Mouse (Mus musculus): ENCODE results near the gene Paqr8.
A peak's percentile ranks its signal among the peaks of the same experiment; 100 is the strongest.

The Paqr8 gene

DNA sequence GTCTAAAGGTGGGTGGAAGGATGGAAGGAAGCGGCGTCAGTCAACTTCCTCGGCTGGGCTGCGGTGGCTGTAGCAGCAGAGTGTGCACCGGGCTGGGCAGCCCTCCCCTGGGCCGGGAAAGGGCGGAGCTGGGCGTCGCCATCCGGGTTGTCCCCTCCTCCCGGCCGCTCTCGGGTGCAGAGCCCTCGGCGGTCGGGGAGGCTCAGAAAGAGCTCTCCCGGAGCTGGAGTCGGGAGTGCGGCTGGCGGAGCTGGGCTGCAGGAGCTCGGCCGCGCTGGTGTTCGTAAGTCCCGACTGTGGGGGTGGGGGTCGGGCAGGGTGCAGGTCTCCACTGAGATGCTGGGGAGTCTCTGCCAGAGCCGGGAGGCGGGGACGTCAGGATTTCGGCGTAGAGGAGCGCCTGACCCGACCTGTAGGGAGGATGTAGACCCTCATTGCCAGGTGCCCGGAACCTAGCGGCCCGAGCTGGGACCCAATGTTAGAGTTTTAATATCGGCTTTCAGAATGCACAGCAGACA is at the start of gene Paqr8:
Gene Paqr8, plus strand, starts transcription at position 203 of the 518 bp plus-strand sequence.
- DNase-seq (ENCODE audit: low spot score): peak; percentile 83

DNA sequence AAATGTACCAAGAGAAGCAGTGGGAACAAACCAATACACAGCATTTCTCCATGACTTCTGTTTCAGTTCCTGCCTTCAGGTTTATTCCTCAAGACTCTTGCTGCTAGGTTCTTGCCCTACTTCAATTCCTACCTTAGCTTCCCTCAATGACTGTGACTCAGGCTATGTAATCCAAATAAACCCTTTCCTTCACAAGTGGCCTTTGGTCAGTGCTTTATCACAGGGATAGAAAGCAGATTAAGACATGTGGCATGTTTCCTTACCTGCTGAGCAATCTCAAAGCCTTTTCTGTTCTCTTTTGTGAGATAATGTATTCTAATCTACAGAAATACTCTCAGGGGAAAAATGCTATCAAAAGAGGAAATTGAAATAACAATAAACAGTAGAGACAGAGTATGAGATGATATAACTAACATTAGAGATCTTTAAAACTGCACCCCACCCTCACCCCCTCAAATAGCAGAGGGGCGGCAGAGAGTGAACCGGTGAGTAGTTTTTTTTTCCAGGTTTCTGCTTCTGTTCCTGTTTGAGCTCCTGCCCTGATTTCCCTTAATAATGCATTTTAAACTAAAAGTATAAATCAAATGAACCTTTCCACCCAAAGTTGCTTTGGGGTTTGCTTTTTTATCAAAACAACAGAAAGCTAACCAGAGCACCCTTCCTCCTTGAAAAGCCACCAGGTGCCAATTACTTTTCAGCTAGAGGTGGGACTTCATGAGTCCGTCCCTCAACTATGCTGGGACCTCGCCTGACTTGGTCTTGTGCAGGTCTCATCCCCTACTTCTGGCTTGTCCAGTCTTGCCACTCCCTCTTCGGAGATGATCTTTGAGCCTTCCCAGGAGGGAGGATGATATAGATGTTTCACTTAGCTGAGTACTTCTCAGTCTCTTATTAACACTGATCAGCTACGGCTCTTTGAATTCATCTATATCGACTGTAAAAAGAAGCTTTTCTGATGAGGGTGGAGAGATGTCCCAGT is 33.2 kb upstream of the Paqr8 start:
- DNase-seq (ENCODE audit: low spot score): no peak

DNA sequence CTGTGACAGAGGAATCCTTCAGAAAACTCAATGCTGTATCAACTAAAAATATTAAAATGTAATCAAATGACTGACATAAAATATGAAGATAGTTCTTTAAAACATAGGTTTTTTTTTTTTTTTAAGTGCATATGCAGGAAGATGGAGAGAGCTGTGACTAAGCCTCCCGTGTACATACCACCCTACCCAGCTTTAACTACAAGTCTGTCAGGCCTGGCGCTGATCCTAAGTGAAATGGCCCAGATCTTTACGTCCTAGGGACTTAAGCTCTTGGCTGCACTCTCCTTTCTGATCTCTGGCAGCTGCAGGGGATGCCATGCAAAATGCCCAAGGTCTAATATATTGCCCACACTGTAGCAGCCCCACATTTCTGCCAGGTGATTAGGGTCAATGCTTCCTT is 29.6 kb upstream of the Paqr8 start:
- no peak for DNase-seq (ENCODE audit: low spot score)

DNA sequence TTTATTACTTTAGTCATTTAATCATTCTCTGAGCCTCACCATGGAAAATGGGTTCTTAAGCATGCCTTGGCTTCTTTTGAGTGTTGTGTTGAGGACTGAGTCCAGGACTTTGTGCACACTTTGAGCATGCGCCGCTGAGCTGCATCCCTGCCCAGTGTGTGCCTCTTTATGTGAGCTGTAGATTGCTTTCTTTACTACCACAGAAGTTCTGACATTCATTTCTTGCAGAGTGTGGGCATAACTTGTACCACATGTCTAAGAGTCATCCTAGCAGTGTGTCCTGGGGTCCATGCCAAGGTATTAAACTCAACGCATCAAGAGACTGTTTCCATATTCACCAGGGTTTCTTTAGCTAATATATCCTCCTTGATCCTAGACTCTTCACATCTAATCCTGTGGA is 28.5 kb upstream of the Paqr8 start:
- no peak for DNase-seq (ENCODE audit: low spot score)

DNA sequence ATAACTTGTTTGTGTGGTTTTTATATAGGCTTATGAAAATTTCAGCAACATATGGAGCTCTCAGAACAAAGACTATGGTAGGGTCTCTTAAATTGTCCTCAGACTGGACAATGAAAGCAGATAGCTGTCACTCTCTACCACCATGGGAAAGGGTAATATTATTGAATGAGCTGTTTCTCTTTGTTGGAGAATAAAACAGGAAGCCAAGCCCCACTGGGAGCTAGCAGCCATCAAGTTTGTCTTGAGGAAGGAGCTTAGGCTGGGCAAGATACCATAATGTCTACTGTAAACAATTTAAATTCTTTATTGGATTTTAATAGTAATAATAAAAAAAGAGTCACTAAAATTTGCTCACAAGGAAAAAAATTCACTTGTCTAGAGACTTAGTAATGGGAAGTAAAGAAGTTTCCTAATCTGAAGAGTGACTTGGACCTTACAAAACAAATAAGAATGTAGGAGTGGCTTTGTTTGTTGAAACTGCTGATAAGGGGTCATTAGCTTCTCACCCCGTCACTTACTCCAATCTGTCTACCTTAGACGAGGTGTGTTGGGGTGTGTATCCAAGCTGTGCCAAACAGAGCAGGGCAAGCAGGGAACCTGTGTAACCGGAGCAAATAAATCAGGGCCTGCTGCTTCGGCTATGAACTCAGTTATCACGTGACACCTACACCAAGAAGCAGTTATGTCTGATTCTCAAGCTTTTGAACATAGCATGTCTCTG is 26.8 kb upstream of the Paqr8 start:
- DNase-seq (ENCODE audit: low spot score): peak; percentile 35

DNA sequence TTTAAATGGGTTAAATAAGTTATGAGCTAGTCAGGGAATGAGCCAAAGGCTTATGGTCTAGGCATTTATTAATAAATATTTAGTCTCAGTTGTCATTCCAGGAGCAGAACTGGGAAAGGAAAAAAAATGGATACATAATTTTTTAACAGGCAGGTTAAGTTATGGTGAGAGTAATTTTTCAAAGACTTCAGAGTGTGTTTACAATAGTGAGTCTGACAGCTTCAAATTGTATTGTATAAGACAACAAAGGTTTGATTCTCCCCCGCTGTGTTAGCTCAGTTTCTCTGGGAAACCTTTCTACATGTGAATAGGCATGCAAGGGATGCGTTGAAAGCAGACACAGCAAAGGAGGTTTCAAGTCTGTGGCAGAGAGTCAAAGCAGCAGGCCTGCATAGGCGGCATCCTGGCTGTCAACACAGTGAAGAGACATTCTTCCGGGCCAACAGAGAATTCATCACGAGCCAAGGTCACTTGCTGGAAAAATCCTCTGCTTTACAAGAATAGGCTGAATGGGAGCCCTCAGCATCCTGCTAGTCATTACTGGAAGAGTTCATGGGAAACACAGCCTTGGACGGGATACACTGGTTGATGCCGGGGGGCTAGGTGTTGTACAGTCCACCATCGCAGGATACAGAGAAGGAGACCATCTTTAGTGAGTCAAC is 23.0 kb upstream of the Paqr8 start:
- DNase-seq (ENCODE audit: low spot score): no peak

DNA sequence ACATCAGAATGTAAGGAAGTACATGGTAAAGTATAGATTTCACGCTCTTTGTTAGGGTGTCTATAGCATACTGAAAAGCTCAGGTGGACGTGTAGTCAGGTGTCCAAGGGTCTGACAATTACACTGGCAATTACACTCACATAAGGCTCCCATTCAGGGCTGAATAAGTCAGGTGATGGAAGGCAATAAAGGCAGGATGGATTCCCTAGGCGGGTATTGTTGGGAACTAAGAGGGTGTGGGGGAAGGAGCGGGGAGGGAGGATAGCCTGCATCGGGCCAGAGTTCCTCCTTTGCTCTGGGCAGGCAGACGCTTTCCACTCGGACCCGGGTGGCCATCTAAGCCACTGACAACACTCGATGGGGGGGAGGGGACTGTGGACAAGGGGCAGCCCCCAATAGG is 22.4 kb upstream of the Paqr8 start:
- DNase-seq (ENCODE audit: low spot score): no peak

DNA sequence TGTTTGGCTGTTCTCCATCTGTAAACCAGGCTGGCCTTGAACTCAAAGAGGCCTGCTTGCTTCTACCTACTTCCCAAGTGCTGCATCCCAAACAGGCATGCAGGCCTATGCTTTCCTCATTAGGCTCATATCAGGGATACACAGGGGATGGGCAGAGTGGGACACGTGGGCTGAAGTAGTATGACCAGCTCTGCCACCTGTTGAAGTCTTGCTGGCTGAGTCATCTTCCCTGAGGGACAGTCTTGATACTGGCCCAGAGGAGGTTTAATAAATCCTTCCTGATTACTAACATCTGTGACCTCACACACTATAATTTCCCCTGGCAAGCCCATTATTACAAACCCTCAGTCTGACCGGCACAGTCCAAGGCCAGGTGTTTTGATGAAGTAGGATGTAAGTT is 19.5 kb upstream of the Paqr8 start:
- no peak for DNase-seq (ENCODE audit: low spot score)

DNA sequence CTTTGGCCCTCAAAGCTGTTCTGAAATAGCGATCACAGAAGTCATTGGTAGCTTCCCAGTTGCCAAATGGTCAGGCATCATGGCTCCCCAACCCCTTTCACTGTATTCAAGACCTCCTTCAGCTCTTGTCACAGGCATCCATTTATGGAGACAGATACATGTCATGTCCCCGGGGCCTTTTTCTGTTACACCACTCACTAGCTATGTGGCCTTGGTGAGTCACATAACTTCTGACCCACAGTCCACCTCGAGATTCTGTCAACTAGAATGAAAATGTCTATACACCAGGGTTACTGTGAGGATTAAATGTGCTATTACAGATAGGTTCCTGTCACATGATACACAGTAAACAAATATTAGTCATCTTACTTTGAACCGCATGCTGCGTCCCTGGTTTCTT is 17.9 kb upstream of the Paqr8 start:
- DNase-seq (ENCODE audit: low spot score): no peak

DNA sequence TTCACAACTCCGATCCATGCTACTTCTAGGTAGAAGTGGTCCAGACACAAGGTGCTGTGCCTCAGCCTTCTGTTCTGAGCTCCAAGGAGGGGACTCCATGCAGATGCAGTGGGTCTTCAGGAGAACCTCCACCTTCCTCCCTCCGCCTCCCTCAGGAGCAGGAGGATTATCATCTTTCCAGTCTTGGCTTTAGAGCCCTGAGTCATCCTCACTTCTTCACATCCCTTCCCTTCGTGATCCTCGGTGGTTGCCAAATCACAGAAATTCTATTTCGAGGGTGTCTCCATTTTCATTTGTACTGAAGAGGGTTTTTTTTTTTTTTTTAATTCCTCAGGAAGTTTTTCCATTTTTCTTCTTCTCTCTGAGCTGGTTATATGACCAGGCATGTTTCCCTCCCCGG is 16.3 kb upstream of the Paqr8 start:
- no peak for DNase-seq (ENCODE audit: low spot score)

DNA sequence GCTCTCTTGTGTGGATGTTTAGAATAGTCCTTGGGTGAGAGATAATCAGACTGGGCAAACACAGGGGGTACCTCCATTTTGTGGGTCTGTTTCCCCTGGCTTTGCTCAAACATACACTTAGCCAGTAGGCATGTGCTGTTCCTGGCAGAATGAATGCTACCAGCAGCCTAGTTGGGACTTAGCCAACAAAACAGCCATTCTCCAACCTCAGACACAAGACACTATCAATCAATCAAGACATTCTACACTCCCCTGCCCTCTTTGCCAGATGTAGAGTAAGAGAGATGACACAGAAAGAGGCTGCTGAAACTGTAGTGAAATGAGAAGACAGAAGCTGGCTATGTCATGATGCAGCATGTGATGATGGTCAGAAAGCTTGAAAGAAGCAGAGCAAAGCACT is 13.1 kb upstream of the Paqr8 start:
- no peak for DNase-seq (ENCODE audit: low spot score)

DNA sequence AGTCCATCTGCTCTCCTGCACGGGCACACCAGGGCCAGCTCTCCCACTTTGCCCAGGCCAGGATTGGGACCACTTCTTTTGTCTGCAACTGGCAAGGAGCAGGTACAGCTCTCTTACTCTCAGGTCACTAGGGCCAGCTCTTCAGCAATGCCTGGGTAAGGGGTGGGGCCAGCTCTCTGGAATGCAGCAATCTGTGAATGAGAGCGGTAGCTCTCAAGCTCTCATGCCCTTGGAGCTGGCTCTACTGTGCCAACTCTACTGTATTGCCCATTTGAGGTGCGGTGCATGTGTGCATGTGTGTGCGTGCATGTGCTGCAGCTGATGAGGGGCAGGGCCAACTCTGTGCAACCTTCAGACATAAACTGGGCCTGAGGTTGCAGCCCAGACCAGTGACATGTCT is 11.0 kb upstream of the Paqr8 start:
- DNase-seq (ENCODE audit: low spot score): no peak

DNA sequence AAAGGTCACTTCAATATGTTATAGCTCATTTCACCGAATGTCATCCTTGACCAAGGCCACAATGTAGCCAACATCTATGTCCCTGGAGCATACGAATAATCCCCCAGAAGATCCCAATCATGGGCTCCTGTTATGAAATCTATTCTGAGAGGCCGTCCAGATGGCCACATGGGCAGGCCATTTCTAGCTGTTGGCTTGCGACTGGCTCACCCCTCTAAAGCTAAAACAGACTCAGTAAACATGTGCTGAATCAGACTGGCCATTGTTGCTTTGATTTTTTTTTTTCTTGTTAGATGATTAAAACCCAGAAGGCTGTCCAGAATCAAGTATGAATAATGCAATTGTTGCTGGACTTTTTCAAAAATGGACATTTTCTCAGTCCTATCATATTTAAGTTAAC is 7.3 kb upstream of the Paqr8 start:
- DNase-seq (ENCODE audit: low spot score): no peak

DNA sequence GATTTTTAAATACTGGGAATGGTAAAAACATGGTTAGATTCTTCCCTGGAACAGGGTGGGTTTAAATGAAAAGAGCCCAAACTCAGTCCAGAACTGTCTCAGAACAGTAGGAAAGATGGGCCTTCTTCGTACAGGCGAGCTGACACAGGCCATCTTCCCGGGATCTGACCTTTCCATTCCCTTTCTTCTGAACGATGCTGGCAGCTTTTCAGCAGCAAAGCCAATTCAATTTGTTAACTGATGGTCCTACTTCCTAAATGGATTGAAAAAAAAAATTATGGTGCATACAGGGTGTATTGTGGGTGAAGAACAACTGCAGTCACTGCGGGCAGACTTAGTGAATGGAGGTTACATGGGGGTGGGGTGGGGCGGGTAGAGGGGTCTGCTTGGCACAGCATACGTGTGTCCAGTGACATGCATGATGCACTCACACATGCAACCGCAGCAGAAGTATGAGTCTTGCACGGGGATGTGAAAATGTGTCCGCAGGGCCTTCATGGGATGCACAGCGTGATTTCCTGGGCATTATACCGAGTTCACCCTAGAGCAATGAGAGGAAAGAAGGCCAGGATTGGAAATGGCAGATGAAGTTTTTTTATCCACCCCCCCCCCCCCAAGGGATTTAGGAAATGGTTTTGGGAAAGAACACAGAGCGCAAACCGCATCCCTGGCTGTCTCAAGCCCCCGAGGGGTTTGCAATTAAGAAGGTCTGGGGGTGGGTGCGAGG is 566 bp upstream of the Paqr8 start:
- DNase-seq (ENCODE audit: low spot score): no peak

DNA sequence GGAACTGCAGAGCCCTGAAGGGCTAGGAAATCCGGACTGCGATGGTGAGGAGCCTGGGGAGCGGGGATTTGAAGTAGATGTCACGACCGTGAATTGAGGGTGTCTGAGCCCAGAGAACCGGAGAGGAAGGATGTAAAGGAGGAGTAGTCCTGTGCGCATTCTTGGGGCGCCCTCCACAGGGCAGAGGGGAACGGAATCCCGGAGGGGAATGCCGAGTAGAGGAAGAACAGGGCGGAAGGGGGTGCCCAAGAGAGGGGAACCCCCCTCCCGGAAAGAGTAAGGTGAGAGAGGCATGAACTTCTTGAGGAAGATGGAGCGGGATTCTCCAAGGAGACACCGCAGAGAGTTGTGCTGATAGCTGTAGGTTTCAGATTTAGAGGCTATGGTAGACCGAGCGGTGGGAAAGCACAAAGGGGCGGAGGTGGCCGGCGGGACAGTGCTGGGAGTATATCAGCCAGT is 564 bp downstream of the Paqr8 start:
- DNase-seq (ENCODE audit: low spot score): peak; percentile 40

DNA sequence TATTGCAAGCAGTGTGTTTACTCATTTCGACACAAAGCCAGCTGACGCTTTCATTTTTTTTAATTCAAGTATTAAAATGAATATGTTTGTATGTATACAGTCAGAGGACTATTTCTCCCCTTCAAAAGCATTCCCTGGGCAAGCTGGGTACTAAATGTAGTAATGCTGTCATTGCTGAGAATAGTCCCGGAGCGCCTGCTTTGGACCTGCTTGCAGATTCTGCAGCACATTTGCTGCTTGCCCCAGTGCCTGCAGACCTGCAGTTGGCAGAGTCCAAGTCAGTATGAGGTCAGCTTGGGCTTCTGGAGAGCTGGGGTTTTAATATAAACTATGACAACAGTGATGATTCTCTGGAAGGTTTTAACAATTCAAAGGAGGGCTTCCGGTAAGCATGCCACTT is 2.7 kb downstream of the Paqr8 start:
- no peak for DNase-seq (ENCODE audit: low spot score)

DNA sequence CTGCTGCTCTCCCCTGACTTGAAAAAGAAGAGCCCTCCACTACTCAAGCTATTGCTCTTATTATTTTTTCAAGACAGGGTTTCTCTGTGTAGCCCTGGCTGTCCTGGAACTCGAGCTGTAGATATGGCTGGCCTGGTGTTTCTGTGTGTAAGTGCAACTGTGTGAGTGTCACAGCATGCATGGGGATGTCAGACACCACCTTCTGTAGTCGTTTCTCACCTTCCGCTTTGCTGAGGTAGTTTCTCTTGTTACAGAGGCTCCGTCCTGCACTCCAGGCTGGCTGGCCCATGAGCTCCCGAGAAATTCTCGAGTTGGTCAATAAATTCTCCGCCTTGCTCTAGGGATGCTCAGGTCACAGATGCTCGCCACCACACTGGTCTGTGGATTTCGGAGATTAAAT is 8.0 kb downstream of the Paqr8 start:
- DNase-seq (ENCODE audit: low spot score): no peak

DNA sequence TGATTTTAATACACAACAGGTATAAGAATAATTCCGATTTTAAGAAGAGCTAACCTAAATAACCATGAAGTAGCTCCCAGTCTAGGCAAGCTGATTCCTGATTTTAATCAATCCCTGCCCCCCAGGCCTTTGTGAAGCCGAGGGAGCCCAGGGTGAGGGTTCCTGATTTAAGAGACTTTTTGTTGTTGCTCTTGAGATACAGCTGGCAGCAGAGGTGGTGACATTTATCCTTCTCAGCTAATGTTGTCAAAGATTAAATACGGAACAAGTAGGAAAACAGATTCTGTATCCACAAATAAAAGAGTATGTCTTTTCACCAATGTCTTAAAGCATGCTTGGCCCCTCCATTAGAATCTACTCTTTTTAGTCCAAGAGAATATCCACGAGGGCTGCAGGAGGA is 9.9 kb downstream of the Paqr8 start:
- DNase-seq (ENCODE audit: low spot score): no peak

DNA sequence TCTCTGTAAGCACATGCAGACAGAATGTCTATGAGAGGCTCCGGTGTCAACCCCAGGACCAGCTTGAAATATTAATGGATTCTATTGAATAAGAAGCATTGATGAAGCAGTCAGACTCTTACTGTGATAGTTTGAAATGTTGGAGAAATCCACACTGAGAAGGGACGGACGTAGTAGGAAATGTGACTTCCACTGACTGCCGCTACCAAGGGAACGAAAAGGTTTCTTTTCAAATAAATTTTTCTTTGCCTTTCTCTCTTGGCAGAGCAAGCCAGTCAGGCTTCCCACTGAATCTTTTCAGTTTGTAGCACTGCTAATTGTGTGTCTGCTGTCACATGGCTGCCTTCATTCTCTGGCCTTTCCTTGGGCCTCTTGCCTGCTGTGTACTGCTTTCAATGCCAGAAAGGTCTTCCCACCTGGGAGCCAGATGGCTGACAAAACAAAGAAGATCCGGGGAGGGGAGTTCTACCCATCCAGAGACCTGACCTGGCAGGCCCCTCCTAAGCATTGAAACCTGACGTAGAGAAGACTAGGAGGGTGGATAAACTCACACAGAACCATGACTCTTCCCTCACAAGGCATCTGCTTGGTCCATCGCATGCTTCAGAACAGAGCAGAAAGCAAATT is 15.2 kb downstream of the Paqr8 start:
- DNase-seq (ENCODE audit: low spot score): no peak

DNA sequence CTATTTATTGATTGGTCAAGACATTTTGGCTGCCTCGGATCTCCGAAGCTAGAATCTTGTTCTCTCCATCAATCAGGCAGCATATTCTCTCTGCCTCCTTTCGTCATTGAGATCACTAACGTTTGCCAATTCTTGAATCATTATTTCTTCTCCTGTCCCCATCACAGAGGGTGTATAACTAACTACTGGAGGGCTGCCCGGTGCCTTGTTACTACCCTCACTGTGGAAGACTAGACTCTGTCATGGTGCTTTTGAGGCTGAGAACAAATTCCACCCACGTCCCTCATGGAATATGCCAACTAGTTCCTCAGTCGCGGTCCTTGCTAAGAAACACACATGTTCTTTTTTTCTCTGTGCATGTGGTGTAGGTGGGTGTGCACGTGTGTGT is 15.7 kb downstream of the Paqr8 start:
- no peak for DNase-seq (ENCODE audit: low spot score)

DNA sequence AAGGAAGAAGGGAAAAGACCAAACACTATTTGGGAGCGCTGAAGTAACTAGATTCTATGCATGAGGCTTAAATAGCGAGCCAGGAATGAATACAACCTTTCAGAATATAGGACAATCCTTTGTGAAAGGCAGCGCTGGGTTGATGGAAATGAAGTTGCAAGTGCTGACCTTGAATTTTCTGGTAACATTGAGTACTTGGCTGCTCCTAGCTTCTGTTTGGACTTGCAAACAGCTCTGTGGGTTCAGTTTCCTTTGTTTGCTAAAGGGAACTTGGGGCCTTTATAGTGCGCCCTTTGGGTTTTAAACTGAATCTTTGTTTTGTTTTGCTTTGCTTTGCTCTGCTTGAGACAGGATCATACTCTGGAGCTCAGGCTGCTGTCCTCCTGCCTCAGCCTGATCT is 18.1 kb downstream of the Paqr8 start:
- DNase-seq (ENCODE audit: low spot score): no peak

Measured in yolk sac, embryonic 10.5 days (tissue).